ENCODE assay signal across 8 mouse cellular contexts in the genomic region with DNA sequence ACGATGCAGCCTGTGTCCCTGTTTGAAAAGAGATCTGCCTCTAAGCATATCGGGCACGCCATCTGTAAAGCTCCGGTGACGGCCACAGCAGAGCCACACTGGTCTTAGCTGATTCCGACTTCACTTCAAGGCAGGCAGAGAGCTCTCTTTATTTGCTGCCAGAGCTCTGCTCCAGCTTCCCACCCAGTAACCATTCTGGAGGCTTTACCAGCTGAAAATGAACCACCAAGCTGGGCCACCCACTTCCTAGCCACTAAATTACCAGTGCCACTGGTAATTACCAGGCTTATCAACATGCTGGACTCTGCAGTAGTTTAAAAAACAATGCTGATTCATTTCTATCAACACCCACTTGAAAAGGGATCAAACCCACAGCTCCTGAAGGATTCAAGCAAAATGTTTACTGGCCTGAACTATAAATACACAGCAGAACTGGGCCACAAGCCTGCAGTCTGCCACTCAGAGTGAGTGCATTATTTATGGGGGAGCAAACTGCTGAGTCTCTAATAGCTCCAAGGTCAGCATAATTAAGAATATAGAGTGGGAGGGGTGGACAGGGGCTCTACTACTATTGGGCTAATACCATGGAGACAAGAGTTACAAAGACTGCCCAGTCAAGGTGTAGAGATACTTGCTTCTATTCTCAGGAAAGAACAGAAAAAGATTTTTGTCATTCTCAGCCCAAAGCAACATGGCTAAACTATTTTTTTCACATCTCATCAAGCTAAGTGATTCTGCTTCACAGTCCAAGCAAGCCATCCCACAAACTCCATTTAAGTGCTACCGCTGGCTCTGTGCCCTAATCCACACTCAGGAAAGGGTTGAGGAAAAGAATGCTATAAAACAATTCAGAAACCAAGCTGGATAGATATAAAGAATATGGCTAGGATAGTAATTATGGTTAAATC.
DNase-seq lines count a peak whose midpoint lies in the region; ATAC-seq lines count a peak whose summit lies in the region.

No protein-coding gene starts in this region.

- no peak overlapping the region for H3K9ac ChIP-seq in forebrain, embryonic 13.5 days
- H3K9ac ChIP-seq in forebrain, embryonic 12.5 days = no peak overlapping the region
- H3K9ac ChIP-seq in midbrain, embryonic 13.5 days (replicated peaks) = no peak overlapping the region

- H3K4me2 ChIP-seq in forebrain, embryonic 13.5 days = no peak overlapping the region
- H3K4me2 ChIP-seq in forebrain, embryonic 12.5 days = no peak overlapping the region
- H3K4me2 ChIP-seq in midbrain, embryonic 13.5 days (replicated peaks) = no peak overlapping the region

- peaks cover 23% of the 10 kb centered on the region for H3K27me3 ChIP-seq in forebrain, embryonic 13.5 days
- peaks cover 25% of the 10 kb centered on the region for H3K27me3 ChIP-seq in forebrain, embryonic 12.5 days
- 0 out of 2 replicates have a peak, but pooled peaks cover 6% of the 10 kb centered on the region for H3K27me3 ChIP-seq in midbrain, embryonic 13.5 days
- H3K27me3 ChIP-seq in midbrain, embryonic 10.5 days (ENCODE audit: low read depth, poor library complexity, severe bottlenecking) = no peaks in the 10 kb centered on the region; the same call in 1 of the 2 replicates

- ATAC-seq in forebrain, embryonic 13.5 days = peak; percentile 76
- no peak for ATAC-seq in forebrain, embryonic 12.5 days (ENCODE audit: low FRiP score)
- ATAC-seq in midbrain, embryonic 13.5 days = no peak

- H3K36me3 ChIP-seq in forebrain, embryonic 13.5 days (ENCODE audit: poor library complexity, severe bottlenecking) = peaks cover 29% of the 10 kb centered on the region; the same call in 1 of the 2 replicates
- peaks cover 1% of the 10 kb centered on the region; the same call in 1 of the 2 replicates for H3K36me3 ChIP-seq in forebrain, embryonic 12.5 days (replicated peaks)
- peaks cover 4% of the 10 kb centered on the region; the same call in 1 of the 2 replicates for H3K36me3 ChIP-seq in midbrain, embryonic 13.5 days
- peaks cover 11% of the 10 kb centered on the region; the same call in 1 of the 2 replicates for H3K36me3 ChIP-seq in midbrain, embryonic 10.5 days

- H3K4me1 ChIP-seq in forebrain, embryonic 13.5 days = peaks cover 27% of the 10 kb centered on the region
- peaks cover 28% of the 10 kb centered on the region for H3K4me1 ChIP-seq in forebrain, embryonic 12.5 days
- peaks cover 31% of the 10 kb centered on the region for H3K4me1 ChIP-seq in midbrain, embryonic 13.5 days (replicated peaks)
- peaks cover 70% of the 10 kb centered on the region for H3K4me1 ChIP-seq in midbrain, embryonic 10.5 days

- no peak overlapping the region for H3K4me3 ChIP-seq in forebrain, embryonic 13.5 days
- no peak overlapping the region for H3K4me3 ChIP-seq in forebrain, embryonic 12.5 days (replicated peaks)
- no peak overlapping the region for H3K4me3 ChIP-seq in midbrain, embryonic 13.5 days (replicated peaks)
- H3K4me3 ChIP-seq in midbrain, embryonic 10.5 days = no peak overlapping the region

- no peak for DNase-seq in midbrain, embryonic 10.5 days (ENCODE audit: low spot score)
- peak; percentile 40 to 58 for DNase-seq in left cerebral cortex, adult 9 months (ENCODE audit: low spot score in 2 of 2)
- DNase-seq in right cerebral cortex, postnatal 36 days (ENCODE audit: low spot score in 2 of 2) = peak; percentile 18 to 41
- DNase-seq in cerebellum, adult 18-20 months = no peak
- no peak for DNase-seq in thymus, postnatal 14 days

- no peak overlapping the region for H3K27ac ChIP-seq in forebrain, embryonic 13.5 days
- no peak overlapping the region for H3K27ac ChIP-seq in forebrain, embryonic 12.5 days
- H3K27ac ChIP-seq in midbrain, embryonic 13.5 days = peak overlapping the region; percentile 14; the same call in 1 of the 2 replicates
- H3K27ac ChIP-seq in midbrain, embryonic 10.5 days (replicated peaks) = no peak overlapping the region

- H3K9me3 ChIP-seq in forebrain, embryonic 13.5 days (replicated peaks) = no peaks in the 10 kb centered on the region
- H3K9me3 ChIP-seq in forebrain, embryonic 12.5 days = no peaks in the 10 kb centered on the region
- H3K9me3 ChIP-seq in midbrain, embryonic 13.5 days = no peaks in the 10 kb centered on the region
- H3K9me3 ChIP-seq in midbrain, embryonic 10.5 days (replicated peaks) = no peaks in the 10 kb centered on the region

- 71% methylated on average over 7 of the region's 7 CpGs for WGBS in forebrain, embryonic 13.5 days
- WGBS in forebrain, embryonic 12.5 days = 75% methylated on average over 7 of the region's 7 CpGs
- WGBS in midbrain, embryonic 13.5 days = 70% methylated on average over 7 of the region's 7 CpGs
- WGBS in midbrain, embryonic 10.5 days = 80% methylated on average over 7 of the region's 7 CpGs

Comparison
In these comparisons a context has a peak if more than half of its experiments do, and no peak if none do; other contexts are left out.
1. DNase-seq: peak in left cerebral cortex, adult 9 months (2 of 2) and right cerebral cortex, postnatal 36 days (2 of 2); none in midbrain, embryonic 10.5 days (single experiment), cerebellum, adult 18-20 months (0 of 2) and thymus, postnatal 14 days (single experiment).